Mouse (Mus musculus) fat pad, adult 2 months (tissue): ENCODE measurements around the gene Dicer1.

Source experiments
- DNase-seq: peaks from one replicate; pipeline ENCODE4 v3.0.0-alpha.2; 2011; ENCODE audit warnings: low read depth, low spot score; ENCODE audit errors: extremely low read depth

The Dicer1 gene

DNA sequence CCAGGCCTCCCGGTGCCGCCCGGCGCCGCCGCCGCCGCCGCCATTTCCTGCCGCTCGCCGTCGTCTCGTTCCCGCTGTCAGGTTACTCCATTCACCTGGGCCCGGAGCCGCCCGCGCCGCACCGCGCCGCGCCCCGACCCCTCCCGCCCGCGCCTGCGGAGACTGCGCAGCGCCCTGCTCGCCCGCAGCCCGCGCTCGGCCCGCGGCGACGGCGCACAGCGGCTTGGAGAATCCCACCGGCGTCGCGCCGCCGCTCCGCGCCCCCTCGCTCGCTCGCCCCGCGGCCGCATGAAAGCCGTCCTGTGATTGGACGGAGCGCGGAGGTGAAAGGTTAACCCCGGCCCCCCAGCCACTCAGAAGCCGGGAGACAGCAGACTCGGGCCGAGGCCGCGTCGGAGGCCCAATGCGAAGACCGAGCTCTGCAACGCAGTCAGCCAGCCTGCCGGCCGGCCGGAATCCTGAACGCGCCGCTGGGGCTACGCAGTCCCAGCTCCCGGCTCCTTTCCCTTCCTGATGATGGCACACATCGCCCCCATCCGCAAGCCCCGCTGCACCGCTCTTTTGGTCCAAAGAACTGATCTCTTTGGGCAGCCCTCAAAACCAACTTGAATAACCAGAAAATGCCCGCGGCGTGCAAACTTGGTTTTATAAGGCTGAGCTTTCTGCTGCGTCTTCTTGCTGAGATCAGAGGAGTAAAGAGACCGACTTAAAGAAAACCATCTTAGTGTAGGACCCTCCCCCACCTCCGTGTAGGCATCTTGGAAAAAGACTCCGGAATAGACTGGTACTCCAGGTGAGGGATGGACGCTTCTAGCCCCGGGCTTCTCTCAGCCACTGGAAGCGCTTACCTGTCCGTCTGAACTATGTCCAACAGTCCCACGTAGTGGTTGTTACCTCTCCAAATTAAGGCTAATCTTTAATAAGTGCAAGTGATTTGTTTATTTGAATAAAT lies at the start of gene Dicer1:
Gene Dicer1, minus strand, starts transcription at position 139 of the 952 bp plus-strand sequence.
- no peak for DNase-seq

DNA sequence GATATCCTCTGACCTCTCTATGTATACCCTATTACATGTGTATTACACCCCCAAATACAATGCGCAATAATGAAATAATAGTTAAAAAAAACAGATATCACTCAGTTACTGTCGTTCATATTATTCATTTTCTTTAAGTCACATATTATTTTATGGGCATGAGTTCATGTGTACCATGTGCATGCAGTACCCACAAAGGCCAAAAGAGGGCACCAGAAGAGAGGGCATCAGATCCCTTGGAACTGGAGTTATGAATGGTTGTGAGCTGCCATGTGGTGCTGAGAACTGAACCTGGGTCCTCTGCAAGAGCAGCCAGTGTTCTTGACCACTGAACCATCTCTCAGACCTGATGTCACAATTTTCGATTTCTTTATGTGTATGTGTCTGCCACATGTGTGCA lies 47.6 kb upstream of the Dicer1 start:
- no peak for DNase-seq

DNA sequence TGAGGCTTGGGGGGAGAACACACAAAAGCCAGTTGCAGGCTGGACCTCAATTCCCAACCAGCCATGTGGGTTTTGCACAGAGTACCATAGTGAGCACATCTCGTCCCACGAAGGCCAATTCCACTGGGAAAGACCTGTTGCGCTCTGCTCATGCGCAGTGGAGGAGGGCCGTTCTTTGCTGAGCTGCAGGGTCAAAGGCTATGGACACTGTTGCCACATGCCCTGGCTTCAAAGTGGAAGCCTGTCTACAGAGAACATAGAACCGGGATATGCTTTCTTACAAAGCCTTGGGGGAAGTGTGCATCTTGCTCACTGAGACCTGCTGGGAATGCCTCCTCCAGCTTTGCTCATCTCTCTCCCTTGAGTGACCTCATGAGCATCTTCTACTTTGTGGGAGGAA lies 46.2 kb upstream of the Dicer1 start:
- no peak for DNase-seq

DNA sequence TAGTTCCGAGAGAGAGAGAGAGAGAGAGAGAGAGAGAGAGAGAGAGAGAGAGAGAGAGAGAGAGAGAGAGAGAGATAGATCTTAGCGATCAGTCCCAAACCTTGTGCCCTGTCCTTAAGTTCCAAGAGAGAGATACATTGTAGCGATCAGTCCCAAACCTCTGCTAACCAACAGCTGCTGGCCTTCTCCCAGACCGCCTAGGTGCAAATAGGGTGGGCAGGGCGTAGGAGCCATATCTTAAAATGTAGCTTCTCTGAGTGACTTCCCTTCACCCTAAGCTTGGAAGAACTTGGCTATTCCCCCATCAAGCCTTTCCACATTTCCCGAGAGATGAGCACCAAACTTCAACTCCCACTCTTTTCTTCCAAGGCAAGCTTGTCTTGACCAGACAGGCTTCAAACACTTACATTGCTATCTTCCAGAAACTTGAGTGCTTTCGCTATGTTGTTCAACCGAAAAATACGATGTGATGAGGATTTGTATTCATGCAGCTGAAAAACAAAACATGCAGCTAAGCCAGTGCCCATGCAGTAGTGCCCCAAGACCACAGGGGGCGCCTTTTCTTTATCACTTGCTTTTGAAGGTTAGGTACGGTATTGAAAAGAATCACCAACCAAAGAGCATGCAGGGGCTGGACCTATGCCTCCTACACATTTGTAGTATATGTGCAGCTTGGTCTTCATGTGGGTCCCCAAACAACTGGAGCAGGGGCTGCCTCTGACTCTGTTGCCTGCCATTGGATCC lies 45.1 kb upstream of the Dicer1 start:
- DNase-seq, result no peak

DNA sequence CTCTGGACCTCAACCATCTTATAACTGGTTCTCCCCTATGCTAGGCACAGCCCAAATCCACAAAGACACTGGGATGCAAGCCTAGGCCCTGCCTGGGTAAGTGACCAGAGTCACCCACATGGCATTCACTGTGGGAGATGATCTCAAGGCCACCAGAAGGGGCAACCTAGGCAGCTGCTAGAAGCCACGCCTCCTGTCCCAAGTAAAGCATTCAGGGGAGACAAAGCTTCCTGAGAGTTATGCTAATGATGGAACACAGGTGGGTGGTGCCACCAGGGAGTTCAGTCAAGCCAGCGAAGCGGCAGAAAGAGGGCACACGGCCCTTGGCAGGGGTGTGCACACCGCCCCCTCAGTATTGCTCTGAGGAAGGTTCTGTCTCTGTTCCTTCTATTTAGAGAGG lies 43.2 kb upstream of the Dicer1 start:
- DNase-seq, result no peak

DNA sequence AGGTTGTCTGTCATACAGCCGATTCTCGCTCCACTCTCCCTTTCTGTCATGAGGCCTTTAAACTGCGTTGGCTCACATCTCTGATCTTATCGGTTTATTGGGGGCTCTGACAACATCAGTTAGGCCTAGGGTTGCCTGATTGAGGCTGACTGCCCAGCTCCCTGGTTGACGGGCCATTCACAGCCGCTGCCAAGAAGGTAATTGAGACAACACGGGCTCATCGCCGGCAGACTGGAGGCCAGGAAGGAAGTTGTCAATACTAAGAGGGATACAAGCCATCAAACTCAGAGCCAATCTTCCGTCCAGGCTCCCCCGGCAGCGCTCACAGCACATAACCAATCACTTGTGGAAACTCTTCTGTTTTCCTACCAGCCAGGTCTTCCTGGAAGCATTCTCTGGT lies 41.7 kb upstream of the Dicer1 start:
- no peak for DNase-seq

DNA sequence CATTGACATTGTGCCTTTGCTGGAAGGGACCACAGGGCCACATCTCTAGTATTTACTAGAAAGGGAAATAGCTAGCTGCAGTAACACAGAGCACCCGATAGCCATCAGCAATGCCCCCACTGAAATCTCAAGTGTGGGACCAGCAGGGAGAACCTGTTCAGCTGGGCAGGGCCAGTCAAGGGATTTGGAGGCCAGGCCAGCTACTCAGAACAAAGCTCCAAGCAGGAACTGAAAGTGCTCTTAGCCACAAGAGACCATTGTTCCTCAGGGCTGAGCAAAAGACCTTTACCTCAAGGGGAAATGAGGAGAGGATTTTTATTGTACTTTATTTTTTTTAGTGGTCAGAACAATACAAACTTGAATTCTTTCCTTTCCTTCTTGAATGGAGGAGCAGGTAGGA lies 25.9 kb upstream of the Dicer1 start:
- DNase-seq, result no peak

DNA sequence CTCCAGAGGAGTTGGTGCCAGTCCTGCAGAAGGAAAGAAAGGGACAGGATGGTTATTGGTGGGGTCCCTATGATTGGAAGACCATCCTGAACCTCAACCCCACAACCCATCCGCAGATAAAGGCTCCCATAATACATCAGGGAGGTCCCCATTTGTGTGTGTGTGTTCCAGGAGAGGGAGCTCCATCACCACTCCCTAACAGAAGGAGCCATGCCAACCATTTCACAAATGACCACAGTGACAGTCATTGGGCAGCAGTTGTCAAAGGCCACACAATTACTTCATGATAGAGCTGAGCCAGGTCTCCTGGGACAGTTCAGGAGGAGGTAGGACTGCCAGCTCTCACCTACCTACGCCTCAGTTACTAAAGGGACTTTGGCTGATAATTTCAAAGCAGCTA lies 20.2 kb upstream of the Dicer1 start:
- DNase-seq, result no peak

DNA sequence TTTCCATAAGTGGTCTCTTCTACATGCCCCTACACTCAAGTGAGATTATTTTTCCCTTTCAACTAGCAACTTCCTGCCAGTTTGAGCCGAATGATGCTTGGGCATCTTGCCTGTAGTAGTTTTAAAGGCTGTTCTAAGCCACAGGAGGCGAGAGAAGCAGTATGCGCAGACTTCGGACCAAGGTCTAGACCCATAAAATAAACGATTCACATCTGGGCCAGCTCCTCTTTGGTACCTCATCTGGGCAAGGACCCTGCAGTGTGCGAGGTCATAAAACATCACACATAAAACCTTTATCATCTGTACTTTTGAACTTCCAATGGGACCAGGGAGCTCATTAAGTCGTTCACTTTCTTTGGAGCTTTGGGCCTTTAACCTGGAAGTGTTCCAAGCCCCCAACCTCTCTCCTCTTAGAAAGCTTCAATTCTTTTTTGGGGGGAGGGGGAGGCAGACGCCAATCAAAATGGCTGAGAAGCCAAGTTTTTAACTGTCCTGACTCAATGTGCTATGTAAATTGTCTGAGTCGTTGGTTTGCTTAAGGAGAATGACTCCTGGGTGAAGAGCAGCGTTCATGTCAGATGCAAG lies 17.5 kb upstream of the Dicer1 start:
- no peak for DNase-seq

DNA sequence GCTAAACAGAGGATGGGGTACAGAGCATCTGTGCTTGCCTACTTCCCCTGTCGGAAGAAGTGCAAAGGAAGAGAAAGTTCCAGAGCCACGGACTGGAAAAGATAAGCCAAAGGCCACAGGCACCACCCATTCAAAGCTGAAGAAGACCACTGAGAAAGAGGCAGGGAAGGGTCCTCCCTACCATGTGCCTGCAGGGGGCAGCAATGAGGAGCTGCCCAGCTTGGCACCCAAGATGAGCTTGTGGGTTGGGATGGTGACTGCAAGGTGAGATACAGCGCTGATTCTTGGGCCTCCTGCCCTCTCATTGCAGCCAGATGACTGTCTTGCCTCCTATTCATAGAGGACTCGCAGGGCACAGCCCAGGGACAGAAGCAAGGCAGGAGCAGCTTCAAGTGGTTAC lies 15.4 kb upstream of the Dicer1 start:
- DNase-seq, result no peak

DNA sequence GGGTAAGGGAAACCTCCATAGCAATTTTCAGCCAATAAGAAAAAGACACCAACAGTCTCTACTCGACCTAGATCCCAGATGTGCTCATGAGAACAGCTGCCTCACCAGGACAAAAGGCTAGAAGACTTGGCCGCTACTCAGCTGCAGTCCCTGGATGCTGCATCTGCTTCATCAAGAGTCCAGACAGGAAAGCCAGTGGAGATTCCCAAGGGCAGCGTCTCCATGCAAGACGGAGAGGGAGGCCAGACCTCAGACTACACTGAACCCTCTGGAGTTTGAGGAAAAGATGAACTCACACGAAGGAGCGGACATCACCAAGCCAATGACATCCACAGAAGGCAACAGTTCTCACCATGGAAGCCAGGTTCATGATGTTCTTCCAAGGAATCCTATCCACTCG lies 14.0 kb upstream of the Dicer1 start:
- DNase-seq, result no peak

DNA sequence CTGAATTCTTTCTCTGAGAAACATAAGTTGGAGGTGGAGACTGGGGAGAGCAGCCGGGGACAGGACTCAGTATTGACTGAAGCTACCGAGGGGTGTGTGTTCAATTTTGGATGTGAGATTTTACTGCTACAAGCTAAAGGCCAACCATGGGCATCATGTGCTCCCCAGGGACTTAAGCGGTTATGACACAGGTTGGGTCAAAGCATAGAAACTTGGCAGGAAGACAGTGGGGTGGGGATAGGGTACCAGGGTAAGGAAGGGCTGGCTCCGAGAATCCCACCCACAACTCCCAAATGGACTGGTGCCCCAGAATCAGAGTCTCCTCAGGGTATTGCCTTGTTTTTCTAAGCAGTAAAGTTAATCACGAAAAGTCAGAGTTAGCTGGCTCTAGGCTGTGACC lies 13.4 kb upstream of the Dicer1 start:
- DNase-seq, result no peak

DNA sequence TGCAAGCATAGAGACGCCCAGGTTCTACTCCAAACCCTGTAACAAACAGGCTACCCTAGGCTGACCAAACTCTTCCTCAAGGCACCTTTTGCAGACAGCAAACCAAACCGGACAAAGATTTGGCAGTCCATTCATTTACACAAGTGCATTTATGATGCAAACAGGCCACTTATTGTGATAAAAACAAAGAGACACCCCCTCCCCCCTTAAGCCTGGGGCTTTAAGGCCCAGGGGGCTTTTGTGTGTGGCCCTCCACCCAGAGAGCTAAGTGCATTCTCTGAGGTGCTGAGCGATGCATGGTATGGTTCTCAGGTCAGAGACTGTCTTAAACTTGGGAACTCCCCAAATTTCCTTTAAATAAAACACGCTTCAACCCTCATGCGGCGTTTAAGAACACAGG lies 12.2 kb upstream of the Dicer1 start:
- DNase-seq, result no peak

DNA sequence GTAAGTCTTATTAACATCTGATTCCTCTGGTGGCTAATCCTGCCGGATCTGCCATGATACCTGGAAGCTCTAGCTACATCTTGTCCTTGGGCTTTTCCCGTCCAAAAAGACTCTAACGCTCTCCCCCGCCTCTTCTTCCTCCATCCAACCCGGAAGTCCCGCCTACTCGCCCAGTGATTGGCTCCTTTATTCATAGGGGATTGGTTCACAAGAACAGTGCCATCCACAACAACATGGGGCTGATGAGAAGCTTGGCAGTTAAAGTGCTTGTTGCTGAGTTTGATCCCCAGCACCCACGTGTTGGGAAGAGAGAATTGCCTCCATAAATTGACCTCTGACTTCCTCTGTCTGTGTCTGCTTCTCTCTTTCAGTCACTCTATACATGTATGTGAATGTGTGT lies 9.7 kb upstream of the Dicer1 start:
- DNase-seq, result no peak

DNA sequence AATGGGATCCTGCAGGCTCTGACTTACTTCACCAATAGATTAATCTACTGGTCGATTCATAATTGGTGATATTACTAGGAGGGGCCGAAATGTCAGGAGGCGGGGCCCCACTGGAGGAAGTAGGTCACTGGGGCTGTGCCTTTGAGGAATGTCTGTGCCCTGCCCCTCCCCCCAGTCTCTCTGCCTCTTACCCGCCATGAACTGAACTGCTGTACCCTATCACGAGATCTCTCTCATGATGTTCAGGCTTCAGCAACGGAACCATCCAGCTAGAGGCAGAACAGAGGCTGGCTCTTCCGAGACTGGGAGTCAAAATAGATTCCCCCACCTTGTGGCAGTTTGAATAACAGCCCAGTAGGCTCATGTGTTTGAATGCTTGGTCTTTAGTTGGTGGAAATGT lies 6.3 kb upstream of the Dicer1 start:
- DNase-seq, result no peak

DNA sequence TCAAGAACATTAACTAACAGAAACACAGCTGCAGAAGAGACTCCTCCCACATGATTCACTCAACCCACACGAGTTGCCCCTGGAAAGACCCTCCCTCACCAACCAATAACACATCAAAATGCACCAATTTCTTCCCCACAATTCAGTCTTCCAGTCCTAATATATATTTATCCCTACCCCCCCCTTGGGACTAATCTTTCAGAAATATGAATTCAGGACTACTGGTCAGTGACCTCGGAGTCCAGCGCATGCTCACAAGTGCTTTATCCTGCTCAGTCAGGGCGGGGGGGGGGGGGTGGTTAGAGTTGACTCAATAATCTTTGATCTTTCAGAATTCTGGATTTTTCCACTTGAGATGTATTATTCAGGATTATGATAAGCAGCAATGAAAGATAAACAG lies 1.9 kb upstream of the Dicer1 start:
- no peak for DNase-seq

DNA sequence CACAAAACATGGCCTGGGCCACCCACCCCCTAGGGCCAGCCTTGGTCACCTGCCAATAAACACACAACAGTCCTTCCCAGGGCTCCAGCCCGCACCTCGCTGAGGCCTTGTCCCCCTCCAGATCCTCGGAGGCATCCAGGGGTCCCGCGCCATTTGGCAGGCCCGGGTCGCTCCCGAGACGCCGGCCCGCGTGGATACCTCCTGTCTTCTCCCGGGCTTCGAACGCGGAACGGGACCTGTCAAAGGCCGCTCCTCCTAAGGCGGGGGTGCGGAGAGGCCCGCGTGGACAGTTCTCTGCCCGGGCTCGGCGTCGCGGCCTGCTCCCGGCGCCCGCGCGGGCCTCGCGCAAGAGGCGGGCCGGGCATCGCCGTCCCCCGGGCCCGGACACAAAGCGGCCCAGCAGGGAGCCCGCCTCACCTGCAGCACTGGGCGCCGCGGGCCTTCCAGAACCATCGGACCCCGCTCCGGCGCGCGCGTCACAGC lies 380 bp downstream of the Dicer1 start:
- no peak for DNase-seq

DNA sequence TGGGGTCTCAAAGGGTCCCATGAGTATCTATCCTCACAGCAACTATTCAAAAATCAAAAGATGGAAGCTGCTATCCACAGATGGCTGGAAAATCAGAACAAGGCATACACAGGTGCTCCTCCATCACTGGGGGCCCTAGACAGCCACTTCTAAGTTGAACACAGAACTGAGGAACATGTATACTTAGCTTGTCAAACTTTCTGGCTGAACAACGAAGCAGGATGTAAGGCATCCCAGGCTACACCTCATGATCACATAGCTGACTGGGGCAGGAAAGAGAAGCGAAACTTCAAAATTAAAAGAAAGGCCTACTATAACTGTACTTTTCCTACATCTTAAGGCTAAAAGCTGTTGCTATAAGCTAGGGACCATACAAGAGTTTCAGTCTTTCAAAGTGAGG lies 2.8 kb downstream of the Dicer1 start:
- no peak for DNase-seq

DNA sequence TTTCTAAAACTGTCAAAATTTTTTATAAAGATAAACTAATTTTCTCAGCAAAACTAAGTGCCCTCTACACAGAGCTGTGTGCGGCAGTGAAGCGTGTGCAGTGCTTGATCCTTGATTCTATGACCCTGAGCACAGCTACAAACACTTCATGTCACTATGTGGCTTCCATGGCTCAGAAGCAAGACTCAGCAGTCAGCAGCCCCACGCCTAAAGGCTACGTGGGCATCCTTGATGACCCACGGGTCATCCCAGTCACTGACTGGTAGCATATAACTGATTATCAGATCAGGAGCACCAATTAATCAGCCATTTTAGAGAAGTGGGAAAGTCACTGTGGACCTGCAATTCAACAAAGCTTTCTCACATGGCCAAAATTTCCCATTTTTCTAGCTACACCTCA lies 4.5 kb downstream of the Dicer1 start:
- DNase-seq, result no peak

DNA sequence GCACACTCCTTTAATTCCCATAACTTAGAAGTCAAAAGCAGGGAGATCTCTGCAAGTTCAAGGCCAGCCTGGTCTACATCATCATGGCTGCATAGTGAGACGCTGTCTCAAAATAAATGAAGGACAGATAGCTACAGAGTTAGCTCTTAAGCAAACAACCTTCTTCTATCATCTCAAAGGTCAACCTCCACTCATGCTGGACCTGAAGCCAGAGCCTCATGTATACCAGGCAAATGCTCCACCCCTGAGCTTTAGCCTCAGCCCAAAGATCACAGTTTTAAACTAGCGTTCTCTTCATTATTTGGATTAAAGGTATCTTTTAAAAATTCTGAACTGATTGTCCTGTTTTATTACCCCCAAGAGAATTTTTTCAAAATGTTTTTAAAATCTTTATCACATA lies 5.2 kb downstream of the Dicer1 start:
- DNase-seq, result no peak

DNA sequence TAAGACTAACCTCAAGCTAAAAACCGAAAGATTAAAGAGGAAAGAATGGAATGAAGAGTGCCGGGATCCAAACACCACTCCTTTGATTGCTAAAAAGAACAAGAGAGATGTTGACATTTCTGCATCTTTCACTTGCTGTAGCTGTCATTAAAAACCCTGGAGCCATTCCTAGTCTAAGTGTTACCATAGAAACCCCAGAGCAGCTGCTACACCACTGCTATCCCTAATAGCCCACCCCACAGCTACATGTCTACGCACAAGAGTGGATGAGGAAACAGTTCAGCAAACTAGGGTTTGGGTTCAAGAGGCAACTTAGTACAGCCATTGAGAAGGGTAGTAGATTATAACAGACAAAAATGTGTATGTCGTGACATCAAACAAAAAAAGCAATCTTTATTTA lies 8.1 kb downstream of the Dicer1 start:
- DNase-seq, result no peak

DNA sequence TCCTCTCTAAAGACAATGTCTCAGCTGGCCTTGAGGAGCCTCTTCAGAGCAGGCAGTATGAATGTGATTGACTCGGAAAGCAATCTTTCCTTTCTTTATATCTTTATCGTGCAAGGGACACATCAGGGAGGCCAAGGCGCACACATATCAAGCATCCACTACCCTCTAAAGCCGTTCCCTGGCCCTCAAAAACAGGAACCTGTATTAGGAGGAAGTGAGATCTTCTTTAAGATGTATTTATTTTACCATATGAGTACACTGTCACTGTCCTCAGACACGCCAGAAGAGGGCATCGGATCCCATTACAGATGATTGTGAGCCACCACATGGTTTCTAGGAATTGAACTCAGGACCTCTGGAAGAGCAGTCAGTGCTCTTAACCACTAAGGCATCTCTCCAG lies 9.5 kb downstream of the Dicer1 start:
- DNase-seq, result no peak
